Mouse (Mus musculus): ENCODE data around the gene Gm17617.

The Gm17617 gene

DNA sequence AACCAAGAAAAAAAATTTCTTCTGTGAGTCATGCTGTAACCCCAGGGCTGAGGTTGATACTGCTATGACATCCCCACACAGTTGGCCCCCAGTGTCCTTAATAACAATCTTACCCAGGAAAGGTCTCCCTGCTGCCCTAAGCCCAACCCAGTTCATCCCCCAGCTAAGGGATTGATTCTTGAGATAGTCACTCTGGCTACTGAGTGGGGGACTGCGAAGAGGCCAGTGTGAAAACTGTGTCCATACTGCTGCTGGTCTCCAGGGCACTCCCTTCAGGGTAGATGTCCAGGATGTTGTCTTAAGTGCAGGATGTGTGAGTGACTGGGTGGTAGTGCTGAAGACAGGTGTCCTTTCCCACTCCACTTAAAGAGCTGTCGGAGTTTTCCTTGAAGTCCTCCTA lies at the start of gene Gm17617:
Gene Gm17617 (minus strand): TSS at position 101 of the 400 bp plus-strand sequence.
- no peak for DNase-seq (ENCODE audit: low read depth, low spot score)

DNA sequence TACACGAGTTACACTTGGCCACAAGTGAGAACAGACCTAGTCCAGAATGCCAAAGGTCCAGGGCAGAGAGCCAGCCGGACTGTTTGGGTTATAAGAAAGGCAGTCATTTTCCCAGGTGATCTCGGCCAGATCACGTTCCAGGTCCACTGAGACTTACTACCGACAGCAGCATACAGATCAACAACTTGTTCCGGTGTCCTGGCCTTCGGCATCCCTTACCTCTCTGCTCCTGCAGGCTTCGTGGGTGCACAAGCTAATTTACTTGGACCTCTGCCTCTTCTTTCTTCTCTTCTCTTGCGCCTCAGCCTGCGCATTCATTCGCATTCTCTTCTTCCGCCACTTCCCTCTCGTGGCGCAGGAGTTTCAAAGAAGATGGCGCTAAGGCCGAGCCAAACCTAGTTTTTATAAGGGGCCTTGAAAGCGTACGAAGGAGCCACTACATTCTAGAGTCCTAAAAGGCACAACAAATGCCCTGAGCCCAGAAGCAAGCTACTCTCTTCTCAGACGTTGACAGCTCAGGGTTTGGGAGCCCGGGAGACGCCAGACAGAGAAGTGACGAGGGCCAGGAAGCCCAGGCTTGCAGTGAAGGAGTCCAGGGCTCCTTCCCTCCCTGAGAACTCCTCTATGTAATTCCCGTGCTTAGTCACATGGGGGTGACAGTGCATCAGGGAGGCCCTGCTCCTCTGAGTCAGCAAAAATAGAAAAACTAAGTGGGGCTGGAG lies 49.0 kb upstream of the Gm17617 start:
- peak; percentile 75 for DNase-seq (ENCODE audit: low read depth, low spot score)

DNA sequence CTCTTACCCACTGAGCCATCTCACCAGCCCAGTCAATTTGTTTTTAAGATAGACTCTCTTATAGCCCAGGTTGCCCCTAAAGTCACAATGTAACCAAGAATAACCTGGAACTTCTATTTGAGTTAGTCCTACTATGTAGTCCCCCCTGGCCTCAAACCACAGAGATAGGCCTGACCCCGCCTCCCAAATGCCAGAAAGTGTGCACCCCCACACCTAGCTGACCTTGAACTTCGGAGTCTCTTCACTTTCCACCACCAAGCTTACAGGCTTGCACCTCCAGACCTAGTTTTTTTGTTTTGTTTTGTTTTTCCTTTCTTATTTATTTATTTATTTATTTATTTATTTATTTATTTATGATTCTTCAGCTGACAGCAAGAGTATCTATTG lies 48.4 kb upstream of the Gm17617 start:
- DNase-seq (ENCODE audit: low read depth, low spot score) = no peak

DNA sequence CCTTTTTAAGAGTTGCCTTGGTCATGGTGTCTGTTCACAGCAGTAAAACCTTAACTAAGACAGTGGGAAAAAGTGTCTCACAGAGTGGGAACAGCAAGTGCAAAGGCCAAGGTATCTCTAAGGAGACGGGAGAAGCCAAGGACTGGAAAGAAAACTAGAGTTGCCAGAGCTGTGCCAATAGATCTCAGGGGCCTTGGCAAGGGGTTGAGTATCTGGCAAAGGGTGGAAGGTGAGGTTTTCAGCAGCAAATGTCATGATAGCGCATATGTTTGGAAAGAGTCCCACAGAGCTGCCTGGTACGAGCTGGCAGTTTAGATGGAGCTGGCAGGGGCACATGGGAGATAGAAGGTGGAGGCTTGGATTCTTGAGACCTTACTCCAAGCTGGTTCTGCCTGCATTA lies 46.2 kb upstream of the Gm17617 start:
- DNase-seq (ENCODE audit: low read depth, low spot score) = no peak

DNA sequence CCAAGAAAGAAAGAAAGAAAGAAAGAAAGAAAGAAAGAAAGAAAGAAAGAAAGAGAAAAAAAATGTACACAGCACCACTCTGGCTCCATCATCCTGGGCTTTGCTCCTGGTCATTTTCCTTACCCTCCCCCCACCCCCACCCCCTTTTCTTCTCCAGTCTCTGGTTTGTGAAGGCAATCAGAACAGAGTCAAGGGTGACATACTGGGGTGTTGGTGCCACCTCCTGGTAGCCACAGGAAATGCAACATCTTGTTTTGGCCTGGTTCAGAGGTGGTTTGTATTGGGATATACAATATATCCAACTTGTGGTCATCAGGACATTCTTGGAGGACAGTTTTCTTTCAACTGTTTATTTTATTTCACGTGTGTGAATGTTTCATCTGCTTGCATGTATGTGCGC lies 45.2 kb upstream of the Gm17617 start:
- DNase-seq (ENCODE audit: low read depth, low spot score) = no peak

DNA sequence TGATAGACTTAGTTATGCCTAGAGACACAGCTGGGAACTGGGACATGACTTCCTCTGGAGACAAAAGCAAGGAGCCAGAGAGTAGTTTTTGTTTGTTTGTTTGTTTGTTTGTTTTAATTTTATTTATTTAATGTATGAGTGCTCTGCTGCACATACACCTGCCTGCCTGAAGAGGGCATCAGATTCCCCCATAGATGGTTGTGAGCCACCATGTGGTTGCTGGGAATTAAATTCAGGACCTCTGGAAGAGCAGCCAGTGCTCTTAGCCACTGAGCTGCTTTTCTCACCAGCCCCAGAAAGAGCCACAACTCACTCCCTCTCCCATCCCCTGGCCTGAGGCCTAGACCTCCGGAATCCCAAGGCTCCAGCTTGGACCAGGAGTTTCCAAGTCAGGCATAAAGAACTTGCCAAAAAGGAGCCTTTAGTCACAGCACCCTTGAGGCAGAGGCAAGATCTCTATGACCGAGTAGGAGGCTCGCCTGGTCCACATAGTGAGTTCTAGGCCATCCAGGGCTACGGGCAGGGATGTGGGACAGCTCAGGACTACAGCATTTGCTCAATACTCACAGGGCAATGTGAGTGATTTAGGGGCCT lies 44.7 kb upstream of the Gm17617 start:
- no peak for DNase-seq (ENCODE audit: low read depth, low spot score)

DNA sequence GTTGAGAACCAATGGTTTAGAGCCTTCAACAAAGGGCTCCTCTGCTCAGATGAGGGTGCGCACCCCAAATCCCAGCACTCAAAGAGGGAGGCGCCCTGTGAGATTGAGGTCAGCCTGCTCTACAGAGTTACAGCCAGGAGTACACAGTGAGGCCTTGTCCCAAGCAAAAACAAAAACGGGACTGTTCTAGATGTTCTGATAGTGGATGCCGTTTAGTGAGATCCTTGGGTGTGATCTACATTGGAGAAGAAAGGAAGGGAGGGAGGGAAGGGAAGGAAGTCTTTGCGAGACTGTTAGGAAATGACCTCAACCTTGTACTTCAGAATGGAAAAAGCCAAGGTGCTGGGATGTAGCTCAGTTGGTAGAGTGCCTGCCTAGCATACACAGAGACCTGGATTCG lies 42.9 kb upstream of the Gm17617 start:
- no peak for DNase-seq (ENCODE audit: low read depth, low spot score)

DNA sequence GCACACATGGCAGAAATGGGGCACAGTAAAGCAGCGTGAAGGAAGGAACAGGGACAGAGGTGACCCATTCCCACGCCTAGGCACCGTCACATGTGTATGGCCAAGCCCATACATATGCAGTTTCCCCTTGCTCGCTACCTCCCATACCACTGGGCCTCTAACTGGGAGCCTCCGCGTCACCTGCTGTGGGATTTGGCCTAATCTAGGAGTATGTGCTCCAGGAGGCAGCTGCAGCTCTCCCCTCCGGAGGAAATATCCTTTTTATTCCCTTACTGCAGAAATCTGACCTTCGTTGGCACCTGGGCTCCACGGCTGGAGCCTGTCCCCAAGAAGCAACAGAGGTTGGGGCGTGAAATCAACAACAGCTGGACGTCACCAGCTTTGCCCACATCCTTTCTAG lies 41.0 kb upstream of the Gm17617 start:
- DNase-seq (ENCODE audit: low read depth, low spot score) = no peak

DNA sequence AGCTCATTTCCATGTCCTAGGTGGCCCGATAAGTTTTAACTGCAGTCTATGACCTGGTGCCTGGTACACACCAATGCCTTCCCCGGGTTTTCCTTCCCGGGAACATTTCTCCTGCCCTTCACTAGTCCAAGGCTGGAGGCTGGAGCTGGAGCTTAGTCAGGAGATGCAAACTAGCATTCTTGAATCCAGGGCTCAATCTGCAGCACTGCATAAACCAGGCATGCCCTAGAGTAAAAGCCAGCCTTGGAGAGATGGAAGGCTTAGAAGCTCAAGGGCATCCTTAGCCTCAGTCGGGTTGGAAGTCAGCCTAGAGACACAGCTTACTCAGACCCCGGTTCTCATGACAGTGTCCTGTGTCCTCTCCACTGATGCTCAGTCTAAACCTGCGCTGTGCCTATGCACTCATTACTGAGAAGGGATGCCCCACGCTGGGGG lies 39.0 kb upstream of the Gm17617 start:
- no peak for DNase-seq (ENCODE audit: low read depth, low spot score)

DNA sequence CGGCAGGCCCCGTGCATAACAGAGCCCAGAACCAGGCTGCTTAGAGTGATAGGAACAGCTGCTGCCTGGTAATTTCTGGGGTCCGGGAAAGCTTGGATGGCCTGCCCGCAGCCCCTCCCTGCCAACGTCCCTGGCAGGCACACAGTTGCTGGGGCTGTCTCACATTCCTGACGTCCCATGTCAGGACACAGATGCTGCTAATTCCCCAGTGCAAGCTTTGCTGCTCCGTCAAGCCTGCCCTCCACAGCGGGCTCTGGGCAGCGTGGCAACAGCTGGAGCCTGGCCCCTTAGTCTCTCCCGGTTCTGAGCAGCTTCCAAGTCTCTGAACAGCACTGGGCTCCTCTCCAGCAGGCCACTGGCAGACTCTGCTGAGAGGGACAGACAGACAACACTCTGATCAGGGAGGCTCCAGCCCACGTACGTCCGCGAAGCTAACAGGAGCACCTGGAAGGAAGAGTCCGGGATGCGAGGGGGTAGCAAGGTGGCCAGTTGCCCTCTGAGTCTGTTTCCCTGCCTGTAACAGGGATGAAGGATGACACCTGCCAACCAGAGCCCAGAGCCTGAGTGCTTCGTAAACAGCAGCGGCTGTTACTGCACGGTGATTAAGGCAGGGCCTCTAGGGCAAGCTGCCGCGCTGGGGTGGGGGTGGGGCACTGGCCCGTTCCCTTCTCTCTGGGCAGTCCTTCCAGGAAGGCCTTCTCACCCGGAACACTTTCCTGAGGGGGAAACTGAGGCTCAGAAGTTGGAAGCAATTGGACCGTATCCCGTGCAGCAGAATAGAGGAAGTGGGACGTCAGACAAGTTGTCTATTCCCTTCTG lies 38.4 kb upstream of the Gm17617 start:
- no peak for DNase-seq (ENCODE audit: low read depth, low spot score)

DNA sequence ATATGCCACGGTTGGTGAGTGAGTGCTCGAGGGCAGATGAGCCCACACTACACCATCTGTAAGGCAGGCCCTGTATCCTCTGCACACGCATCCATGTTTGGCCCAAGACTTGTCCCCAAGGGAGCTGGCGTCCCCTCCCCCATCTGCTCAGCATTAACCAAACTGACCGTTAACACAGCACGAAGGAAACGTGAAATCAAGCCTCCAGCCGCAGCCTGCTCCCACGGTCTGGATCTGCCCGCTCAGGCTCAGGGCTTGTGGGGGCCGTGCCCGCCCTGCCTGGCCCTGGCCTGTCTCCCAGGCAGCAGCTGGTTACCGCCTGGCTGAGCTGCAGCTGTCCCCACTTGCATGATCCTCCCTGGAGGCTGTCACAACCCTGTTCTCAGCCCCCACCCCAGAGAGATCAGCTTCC lies 35.6 kb upstream of the Gm17617 start:
- DNase-seq (ENCODE audit: low read depth, low spot score) = no peak

DNA sequence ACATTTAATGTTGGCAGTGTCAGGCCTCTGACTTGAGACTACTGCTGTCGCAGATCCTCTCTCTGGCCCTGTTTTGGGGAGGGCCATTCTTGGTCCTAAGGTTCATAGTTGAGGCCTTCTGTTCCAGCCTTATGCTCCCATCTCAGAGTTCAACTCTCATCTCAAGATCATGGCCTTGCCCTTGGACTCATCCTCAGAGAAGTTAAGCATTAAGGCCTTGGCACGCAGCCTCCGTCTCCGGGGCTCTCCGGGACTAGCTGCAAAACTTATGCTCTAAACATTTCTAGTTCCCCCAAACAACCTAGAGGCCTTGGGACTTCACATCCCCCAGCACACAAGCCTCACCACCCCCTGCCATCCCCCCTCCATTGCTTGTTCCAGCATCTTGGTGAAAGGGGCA lies 34.9 kb upstream of the Gm17617 start:
- no peak for DNase-seq (ENCODE audit: low read depth, low spot score)

DNA sequence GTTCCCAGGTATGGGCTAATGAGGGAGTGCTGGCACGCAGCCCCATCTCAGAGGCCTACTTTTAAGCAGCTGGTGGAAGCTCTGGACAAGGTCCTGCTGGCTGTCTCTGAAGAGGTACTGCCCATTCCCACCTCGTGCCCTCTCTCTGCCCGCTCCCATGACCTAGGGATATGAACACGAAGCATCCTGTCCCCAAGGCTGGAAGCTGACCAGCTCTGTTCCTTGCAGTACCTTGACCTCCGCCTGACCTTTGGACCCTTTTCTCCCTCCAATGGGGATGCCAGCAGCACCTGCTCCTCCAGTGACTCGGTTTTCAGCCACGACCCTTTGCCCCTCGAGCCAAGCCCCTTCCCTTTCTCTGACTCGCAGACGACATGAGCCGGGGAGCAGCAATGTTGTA lies 34.5 kb upstream of the Gm17617 start:
- DNase-seq (ENCODE audit: low read depth, low spot score) = no peak

DNA sequence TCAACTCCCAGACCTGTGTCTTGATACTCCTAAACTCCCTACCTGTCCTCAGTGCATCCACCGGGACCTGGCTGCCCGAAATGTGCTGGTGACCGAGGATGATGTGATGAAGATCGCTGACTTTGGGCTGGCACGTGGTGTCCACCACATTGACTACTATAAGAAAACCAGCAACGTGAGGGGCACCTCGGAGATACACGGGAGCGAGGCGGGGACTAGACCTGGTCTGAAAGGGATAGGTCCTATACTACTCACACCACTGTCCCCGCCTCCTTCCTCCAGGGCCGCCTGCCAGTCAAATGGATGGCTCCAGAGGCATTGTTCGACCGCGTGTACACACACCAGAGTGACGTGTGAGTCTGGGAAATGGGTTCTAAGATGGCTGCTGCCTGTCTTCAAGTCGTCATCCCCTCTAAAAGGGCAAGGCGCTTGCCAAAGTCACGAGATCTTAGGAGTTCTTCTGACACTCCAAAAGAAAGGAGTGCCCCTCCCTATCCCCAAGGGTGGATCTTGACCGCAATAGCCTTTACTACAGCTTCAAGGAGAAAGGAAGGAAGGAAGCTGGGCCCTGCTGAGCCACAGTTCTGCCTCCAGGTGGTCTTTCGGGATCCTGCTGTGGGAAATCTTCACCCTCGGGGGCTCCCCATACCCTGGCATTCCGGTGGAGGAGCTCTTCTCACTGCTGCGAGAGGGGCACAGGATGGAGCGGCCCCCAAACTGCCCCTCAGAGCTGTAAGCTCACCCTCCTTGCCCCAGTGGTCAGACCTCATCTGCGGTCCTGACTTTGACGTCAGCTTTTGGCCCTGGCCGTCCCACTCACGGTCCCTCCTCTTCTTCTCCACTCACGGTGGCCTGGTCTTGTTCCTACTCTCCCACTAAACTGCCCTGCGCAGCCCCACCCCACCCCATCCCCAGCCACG lies 33.7 kb upstream of the Gm17617 start:
- no peak for DNase-seq (ENCODE audit: low read depth, low spot score)

DNA sequence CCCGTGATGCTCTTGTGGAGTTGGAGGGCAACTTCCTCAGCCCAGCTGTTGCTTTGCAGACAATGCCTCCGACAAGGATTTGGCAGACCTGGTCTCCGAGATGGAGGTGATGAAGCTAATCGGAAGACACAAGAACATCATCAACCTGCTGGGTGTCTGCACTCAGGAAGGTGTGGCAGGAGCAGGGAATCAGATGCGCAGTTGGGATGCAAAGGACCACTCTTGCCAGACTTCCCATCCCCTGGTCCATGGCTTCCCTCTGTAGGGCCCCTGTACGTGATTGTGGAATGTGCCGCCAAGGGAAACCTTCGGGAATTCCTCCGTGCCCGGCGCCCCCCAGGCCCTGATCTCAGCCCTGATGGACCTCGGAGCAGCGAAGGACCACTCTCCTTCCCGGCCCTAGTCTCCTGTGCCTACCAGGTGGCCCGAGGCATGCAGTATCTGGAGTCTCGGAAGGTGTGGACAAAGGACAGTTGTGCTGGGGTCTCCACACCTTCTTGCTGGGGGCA lies 32.5 kb upstream of the Gm17617 start:
- DNase-seq (ENCODE audit: low read depth, low spot score) = no peak

DNA sequence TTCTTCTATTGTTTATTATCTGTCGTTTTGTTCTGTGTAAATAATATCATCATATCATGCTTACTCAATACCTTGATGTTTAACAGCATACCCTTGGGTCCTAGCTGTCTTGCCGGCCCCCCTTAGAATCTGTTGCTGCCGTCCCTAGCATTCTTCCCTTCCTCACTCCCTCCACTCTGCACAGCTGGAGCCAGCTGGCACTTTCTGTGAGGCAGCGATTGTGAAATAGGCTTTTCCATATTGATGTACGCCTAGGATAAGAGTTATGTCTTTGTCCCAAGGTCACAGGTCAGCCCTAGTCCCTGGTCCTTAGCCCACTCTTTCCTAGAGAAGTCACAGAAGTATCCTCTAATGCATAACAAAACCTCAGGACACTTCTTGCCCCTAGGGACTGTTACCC lies 30.2 kb upstream of the Gm17617 start:
- DNase-seq (ENCODE audit: low read depth, low spot score) = no peak

DNA sequence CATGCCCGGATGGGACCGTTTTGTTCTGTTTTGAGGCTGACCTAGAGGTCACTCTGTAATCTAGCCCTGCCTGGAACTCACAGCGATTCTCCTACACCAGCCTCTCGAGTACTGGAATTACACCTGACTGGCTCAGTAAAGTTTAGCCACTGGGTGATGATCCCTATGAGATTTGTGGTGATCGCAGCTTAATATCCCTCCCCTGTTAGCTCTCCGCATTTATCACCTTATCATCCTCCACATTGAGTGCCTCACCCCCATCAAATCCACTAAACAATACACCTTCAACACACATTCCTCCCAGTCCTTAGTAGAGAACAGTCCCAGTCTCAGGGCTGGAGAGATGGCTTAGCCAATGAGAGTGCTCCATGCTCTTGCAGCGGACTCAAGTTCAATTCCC lies 29.0 kb upstream of the Gm17617 start:
- DNase-seq (ENCODE audit: low read depth, low spot score) = no peak

DNA sequence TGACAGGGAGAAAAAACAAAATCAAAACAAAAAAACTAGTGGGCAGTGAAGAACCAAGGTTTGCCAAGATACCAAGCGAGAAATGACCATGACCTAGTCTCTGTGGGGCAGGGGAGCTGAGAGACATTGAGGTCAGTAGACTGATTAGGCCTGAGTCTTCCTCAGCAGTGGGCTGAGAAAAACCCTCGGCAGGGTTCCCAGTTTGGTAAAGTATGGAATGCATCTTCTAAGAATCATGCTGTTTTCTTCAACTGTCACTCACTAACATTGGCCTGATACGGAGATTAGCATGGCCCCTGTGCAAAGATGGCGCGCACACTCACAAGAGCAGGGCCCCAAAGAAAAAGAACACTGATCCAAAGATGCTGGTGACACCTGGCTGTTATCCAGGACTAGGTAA lies 20.6 kb upstream of the Gm17617 start:
- DNase-seq (ENCODE audit: low read depth, low spot score) = no peak

DNA sequence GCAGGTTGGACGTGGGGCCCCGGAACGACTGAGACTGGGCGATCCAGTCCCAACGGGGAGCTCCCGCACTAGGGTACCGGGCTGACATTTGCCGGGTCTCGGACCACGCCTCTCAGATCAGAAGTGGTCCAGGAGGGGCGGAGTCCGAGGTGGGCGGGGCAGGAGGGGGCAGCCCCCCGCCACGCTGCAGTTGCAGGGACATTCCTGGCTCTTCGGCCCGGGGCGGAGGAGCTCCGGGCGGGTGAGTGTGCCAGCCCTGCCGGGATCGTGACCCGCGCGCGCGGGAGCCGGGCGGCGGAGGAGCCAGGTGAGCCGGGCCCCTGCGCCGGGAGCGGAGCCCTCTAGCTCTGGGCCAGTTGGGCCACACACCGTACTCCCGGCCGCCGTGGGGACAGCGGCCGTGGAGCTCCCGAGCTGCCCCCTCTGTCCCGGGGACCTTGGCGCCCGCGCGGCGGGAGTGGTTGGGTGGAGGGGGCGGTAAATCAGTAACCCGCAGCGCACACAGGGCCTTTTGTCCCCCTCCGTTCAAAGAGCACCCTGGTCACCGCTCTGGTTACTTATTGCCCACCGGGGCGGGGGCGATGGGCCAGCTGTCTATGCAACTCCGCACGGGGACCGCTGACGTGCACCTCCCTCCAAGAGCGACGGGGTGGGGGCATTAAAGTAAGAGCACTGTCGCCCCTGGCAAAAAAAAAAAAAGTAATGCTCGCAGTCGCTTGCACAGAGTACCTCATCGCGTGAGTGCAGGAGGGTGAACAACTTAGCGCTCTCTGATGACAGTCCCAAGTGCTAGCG lies 19.5 kb upstream of the Gm17617 start, which contains the start of gene Fgfr4:
Gene Fgfr4 (plus strand): TSS at position 20 of the 795 bp plus-strand sequence.
- DNase-seq (ENCODE audit: low read depth, low spot score) = no peak

DNA sequence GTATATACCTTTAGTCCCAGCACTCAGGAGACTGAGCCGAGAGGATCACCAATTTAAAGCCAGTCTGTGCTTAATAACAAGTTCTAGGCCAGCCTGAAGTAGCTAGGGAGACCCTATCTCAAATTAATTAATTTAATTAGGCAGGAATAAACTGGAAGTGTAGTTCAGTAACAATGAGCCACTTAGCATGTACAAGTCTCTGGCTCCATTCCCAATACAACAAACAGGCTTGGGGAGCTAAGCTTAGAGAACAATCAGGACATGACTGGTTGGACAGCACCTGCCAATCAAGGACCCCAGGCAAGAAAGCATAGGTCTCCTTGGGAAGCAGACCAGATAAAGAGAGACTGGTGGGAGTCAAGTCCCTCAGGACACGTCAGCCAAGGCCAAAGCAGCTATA lies 6.9 kb upstream of the Gm17617 start:
- DNase-seq (ENCODE audit: low read depth, low spot score) = no peak

DNA sequence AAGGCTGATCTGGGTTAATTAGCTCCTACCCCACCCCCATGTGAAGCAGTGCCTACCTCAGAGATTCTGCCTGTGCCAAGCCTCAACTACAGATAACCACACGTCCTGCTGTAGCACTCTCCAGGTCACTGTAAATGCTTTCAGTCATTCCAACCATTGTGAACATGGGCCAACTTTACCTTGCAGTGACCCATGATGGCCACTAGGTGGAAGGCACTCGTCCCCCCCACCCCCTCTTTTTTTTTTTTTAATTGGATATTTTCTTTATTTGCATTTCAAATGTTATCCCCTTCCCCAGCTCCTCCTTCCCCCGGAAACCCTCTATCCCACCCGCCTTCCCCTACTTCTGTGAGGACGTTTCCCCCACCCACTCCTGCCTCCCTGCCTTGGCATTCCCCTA lies 2.0 kb upstream of the Gm17617 start:
- DNase-seq (ENCODE audit: low read depth, low spot score) = no peak
